Mouse (Mus musculus) c-Kit-negative CD71-positive TER-119-positive erythroid progenitor cells, embryonic 14.5 days (primary cell): ENCODE data around the gene Nr1d1.

ENCODE experiments used
- DNase-seq: peaks from one replicate; pipeline ENCODE4 v3.0.0-alpha.2; 2013; ENCODE audit warnings: low read depth, low spot score

The Nr1d1 gene

DNA sequence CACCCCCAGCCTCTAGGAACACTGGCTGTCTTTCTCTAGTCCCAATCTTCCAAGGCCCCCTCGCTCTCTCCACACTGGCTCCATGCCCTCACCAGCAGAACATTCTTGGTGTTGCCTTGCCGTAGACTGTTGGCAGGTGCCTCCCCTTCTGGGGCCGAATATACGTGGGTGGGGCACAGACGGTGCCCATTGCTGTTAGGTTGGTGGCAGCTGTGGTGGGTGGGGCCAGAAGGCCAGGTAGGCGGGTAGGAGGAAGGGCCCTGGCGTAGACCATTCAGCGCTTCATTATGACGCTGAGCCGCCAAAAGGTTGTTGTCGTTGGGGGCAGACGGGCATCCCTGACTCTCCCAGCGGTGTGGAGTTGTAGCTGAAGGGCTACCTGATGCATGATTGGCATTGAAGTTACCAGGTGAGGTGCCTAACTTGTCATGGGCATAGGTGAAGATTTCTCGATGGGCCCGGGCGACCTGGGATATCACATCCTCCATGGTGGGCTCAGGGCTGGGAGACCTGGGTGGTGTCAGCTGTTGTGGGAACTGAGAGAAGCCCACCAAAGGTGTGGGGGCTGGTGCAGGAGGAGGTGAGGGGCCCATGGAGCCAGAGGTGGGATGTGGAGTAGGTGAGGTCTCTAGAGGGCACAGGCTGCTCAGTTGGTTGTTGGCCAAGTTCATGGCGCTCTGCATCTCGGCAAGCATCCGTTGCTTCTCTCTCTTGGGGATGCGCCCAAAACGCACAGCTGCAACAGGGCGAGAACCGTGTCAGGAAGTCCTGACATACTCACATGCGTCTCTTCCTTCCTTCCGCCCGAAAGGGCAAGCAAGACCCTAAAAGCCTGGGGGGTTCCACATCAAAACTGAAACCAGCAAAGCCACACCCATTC is 4.8 kb downstream of the Nr1d1 start:
- no peak for DNase-seq

GRCm38 (mm10) chr11:98769007-98769954 is 5.9 kb downstream of the Nr1d1 start:
- DNase-seq: no peak

DNA sequence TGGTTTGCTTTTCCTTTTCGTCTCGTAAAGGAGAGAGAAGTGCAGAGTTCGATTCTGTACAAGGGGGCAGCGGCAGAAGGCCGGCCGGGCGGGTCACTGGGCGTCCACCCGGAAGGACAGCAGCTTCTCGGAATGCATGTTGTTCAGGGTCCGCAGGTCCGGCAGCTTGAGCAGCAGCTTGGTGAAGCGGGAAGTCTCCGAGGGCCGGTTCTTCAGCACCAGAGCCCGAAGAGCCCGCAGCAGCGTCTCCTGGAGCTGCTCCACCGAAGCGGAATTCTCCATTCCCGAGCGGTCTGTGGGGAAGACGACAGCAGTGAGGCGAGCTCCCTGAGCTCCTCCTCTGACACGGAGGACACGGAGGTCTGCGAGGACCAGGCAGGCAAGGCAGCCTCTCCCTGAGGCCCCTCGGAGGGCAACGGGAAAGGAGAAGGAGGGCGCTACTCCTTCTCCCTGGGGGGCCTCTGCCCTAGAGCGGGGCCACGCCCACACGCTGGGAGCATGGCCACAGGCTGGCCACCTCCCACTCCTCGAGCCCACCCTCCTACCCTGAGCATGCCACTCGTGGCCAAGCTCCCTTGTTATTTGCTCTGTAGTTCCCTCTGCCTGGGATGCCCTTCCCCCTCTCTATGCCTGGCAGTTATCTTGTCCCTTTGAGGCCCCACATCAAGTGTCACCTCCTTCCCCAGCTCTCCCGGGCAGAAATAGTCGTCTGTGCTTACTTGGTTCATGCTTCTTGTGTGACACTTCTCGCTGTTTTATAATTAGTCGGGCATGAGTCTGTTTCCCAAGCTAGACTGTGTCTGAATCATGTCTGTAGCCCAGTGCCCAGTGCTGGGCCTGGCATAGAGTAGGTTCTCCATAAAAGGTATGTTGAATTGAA is 6.8 kb downstream of the Nr1d1 start:
- DNase-seq: no peak

DNA sequence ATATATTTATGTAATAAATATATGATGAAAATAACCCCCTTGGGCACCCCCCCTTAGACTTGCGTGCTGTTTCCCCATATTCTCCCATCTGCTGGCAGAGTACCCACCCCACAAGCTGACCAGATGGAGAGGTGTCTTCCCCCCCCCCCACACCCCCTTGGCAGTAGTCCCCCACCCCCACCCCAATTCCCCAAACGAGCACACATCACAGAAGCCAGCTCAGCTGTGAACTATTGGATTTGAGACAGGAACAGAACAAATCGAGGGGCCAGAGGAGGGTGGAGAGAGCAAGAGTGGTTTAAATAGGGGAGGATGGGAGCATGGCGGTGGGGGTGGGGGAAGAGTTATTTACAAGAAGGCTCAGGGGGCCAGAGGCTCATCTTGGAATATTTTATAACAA is 7.4 kb downstream of the Nr1d1 start:
- no peak for DNase-seq

- no peak for DNase-seq
Measured at GRCm38 (mm10) chr11:98767276-98767675, 7.9 kb downstream of the Nr1d1 start.

DNA sequence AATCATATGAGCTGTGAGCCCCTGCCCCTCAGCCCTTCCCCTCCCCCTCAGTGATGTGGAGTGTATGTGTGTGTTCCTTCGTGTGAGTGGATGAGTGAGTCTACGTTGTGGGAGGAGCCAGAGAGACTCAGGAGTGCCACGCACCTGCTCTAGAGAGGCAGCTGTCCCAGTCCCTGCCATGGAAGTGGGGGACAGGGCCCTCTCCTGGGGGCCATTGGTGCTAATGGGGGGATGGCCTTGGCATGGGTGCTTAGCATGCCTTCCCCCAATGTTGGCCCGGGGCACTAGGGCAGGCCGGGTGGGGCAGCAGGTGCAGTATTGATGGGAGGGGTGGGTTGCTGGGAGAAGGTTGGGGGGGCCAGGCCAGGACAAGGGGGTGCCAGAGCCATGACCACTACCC is 8.3 kb downstream of the Nr1d1 start:
- DNase-seq: no peak

- no peak for DNase-seq
Measured at GRCm38 (mm10) chr11:98766346-98766745, 8.8 kb downstream of the Nr1d1 start.

- no peak for DNase-seq
Measured at GRCm38 (mm10) chr11:98765421-98766309, 9.5 kb downstream of the Nr1d1 start.

DNA sequence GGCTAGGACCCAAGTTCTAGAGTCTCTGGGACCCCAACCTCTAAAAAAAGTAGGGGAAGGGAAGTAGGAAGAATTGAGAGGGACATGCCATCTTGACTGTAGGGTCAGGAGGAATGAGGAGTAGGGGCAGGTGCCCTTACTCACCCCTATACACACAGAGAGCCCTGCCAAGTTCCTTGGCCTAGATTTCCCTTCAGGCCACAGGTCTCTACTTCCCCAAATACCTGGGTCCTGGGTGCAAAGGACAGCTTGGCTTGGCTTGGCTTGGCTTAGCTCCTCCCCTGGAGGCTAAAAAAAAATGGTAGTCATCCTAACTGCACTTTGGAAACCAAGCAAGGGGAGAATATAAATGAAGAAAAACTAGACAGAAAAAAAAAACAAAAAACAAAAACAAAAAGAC is 10.4 kb downstream of the Nr1d1 start:
- DNase-seq: no peak

DNA sequence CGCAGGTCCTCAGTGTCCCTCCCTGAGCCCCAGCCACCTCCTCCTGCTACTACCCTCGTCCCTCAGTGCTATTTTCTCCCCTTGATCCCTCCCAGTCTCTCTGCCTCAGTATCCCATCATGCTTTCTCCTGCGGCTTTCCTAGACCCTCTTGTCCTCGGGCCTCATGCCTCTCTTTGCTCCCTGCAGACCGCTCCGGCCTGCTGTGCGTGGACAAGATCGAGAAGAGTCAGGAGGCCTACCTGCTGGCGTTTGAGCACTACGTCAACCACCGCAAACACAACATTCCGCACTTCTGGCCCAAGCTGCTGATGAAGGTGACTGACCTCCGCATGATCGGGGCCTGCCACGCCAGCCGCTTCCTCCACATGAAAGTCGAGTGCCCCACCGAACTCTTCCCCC is 11.0 kb downstream of the Nr1d1 start:
- DNase-seq: no peak

- no peak for DNase-seq
Measured at GRCm38 (mm10) chr11:98763502-98763861, 11.7 kb downstream of the Nr1d1 start.

DNA sequence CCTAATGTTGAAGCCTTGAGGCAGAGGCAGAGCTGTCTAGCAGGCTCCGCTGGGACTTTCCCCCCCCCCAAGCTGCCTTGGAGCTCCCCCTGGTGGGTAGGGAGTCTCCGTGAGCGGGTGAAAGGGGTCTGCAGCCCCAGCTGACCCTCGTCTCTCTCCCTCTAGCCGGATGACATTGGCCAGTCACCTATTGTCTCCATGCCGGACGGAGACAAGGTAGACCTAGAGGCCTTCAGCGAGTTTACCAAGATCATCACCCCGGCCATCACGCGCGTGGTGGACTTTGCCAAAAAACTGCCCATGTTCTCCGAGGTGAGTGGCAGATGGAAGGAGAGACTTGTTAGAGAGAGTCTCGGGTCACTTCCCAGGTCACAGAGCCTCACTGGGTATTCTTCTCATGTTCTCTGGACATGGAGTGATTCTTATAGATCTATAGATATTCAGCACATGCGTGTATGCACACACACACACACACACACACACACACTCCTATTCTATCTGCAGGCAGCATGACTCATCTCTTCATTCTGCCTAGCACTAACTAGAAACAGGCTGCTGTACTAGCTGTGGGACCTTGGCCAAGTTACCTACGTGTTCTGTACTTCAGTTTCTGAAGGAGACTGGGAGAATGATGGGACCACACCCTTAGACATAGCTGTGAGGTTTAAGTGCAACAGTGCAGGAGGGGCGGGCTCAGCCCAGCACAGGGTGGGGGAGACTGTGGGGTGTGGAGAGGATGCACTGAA is 12.2 kb downstream of the Nr1d1 start:
- no peak for DNase-seq

DNA sequence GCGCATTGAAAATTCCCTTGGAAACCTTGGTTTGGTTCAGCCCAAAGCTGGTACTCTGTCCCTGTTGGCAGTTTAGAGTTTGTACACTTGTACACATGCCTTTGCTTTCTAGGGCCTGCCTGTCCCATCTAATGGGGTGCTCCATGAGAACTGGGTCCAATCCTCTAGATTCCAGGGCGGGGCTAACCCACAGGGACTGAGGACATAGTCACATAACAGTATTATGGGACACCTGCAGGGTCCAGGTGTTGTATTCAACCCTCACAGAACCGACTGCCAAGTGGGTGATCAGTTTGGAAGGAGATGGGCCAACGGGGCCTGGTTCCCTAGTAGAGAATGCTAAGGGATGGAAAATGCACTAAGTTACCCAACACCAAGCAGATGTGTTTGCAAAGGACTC is 13.2 kb downstream of the Nr1d1 start:
- DNase-seq: no peak

DNA sequence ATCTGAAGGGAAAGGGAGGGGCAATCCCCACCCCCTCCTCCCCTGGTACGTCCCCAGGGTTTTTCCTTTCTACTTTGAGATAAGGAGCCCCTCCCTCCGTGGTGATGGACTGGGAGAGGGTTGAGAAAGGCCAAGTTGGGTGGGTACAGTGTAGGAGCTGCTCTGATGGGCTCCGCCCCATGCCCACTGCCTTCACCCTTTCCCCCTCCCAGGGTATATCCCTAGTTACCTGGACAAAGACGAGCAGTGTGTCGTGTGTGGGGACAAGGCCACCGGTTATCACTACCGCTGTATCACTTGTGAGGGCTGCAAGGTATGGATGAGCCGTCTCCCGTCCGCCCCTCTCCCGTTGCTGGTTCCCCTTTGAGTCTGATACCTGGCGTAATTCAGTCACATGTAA is 18.4 kb downstream of the Nr1d1 start:
- DNase-seq: no peak

DNA sequence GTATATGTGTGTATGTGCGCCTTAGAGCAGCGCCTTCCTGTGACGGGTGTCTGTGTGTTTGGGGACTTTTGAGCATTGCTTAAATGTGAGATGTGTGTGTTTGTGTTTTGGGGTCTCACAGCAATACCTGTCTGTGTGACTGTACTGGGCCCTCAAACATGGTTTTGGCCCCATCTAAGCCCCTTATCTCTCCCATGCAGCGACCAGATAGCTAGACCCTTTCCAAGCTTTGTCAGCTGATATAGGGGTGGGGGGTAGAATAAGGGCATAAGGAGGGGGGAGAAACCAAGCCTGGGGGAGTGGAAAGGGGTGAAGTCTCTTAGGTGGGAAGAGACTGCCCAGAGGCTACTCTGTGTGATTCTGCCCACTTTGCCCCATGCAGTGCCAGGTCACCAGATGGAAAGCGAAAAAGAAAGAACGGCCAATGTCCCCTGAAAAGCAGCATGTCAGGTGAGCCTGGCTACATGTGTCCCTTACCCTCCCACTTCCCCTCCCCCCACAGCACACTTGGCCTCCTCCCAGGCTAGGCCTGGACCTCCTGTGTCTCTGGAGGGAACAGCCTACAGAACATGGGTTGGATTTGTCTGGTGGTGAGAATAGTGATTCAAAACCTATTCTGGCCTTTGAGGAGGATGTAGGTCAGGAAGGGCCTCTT is 19.3 kb downstream of the Nr1d1 start:
- DNase-seq: no peak

GRCm38 (mm10) chr11:98754621-98755181 is 20.4 kb downstream of the Nr1d1 start:
- no peak for DNase-seq

- DNase-seq: no peak
Measured at GRCm38 (mm10) chr11:98754151-98754620, 20.9 kb downstream of the Nr1d1 start.

GRCm38 (mm10) chr11:98753264-98753663 is 21.9 kb downstream of the Nr1d1 start:
- no peak for DNase-seq

DNA sequence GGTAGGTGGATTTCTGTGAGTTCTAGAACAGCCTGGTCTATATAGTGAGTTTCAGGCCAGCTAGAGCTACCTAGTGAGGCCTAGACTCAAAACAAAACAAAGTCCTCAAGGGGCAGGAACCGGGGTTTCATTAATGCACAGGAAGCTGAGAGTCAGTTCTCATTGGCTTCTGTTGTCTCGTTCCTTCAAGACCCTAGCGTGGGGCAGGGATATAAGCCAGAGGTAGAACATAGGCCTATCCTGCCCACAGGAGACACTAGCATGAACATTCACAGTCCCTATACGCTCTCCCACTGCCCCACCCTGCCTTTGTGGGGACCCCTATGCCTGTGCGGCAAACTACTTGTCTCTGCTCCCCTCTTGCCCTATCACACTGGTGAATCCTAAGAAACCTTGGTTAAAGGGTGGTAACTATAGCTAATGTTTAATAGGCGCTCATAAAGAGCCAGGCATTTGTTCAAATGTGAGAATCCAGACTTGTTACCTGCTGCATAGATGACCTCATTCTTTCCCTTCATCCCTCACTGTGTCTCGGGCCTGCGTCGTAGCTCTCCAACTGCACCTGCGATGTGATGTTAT is 22.5 kb downstream of the Nr1d1 start:
- no peak for DNase-seq
